Comparison of ENCODE assay signal across 25 mouse cellular contexts in genomic region chr3:52729731-52730130, GRCm38 (mm10).
"Had no signal": no experiment of that assay in that cellular context is flagged by ENCODE, and none has a peak within 500 bp of the region (broad histone marks: within the 10 kb centered on the region; RNA-seq: fewer than 3 reads in every experiment).

No protein-coding gene starts in this region.

- H3K27ac ChIP-seq: gastrocnemius, adult 2 months; heart, embryonic 13.5 days; heart, embryonic 15.5 days; hindbrain, embryonic 10.5 days; hindbrain, embryonic 12.5 days; hindbrain, embryonic 14.5 days; intestine, embryonic 15.5 days; layer of hippocampus, adult 2 months; left cerebral cortex, adult 2 months; limb, embryonic 10.5 days; limb, embryonic 12.5 days; liver, embryonic 13.5 days; liver, embryonic 15.5 days had no signal

- H3K4me2 ChIP-seq: heart, embryonic 11.5 days; heart, embryonic 13.5 days; heart, embryonic 15.5 days; hindbrain, embryonic 12.5 days; hindbrain, embryonic 14.5 days; intestine, embryonic 15.5 days; limb, embryonic 12.5 days; liver, embryonic 11.5 days; liver, embryonic 13.5 days; liver, embryonic 15.5 days had no signal

- H3K4me1 ChIP-seq: heart, embryonic 15.5 days; hindbrain, embryonic 12.5 days; intestine, embryonic 15.5 days; liver, embryonic 13.5 days; liver, embryonic 15.5 days had no signal

- H3K4me3 ChIP-seq: gastrocnemius, adult 2 months; heart, embryonic 13.5 days; heart, embryonic 15.5 days; hindbrain, embryonic 10.5 days; hindbrain, embryonic 12.5 days; intestine, embryonic 15.5 days; layer of hippocampus, adult 2 months; left cerebral cortex, adult 2 months; limb, embryonic 10.5 days; limb, embryonic 12.5 days; liver, embryonic 13.5 days; liver, embryonic 15.5 days had no signal

- ATAC-seq: hindbrain, embryonic 16.5 days; inflammation-experienced regulatory T-cells, adult 6 months; intestine, embryonic 15.5 days; intestine, postnatal 0 days had no signal

- H3K36me3 ChIP-seq: heart, embryonic 13.5 days; heart, embryonic 15.5 days; hindbrain, embryonic 10.5 days; hindbrain, embryonic 12.5 days; intestine, embryonic 15.5 days; limb, embryonic 10.5 days; limb, embryonic 12.5 days; liver, embryonic 13.5 days; liver, embryonic 15.5 days had no signal

- H3K9ac ChIP-seq: heart, embryonic 13.5 days; heart, embryonic 15.5 days; hindbrain, embryonic 12.5 days; hindbrain, embryonic 14.5 days; intestine, embryonic 15.5 days; limb, embryonic 12.5 days; liver, embryonic 13.5 days; liver, embryonic 15.5 days had no signal

- DNase-seq: gastrocnemius, adult 2 months; gastrocnemius, postnatal 10 days; gastrocnemius, postnatal 25 days; heart, adult 18-20 months; heart, postnatal 4 days; kidney, adult 18-20 months; kidney, adult 8-10 months; liver; liver, embryonic 13.5 days had no signal

- H3K9me3 ChIP-seq: heart, embryonic 13.5 days; heart, embryonic 15.5 days; hindbrain, embryonic 10.5 days; hindbrain, embryonic 12.5 days; intestine, embryonic 15.5 days; limb, embryonic 10.5 days; limb, embryonic 12.5 days; liver, embryonic 13.5 days; liver, embryonic 15.5 days had no signal

- H3K27me3 ChIP-seq: heart, embryonic 13.5 days; heart, embryonic 15.5 days; hindbrain, embryonic 12.5 days; intestine, embryonic 15.5 days; limb, embryonic 12.5 days; liver, embryonic 13.5 days; liver, embryonic 15.5 days had no signal
